Mouse (Mus musculus): ENCODE data around the gene Ppm1e. TPM values are rescaled to one million over a fixed set of nuclear protein-coding genes. Genes with fewer than 3 reads are reported as not detected.

Gene Ppm1e
- total RNA-seq, 2 experiments from 2014 or later, result 189 to 194 TPM

- DNase-seq (ENCODE audit: low spot score in 2 of 2), result no peak
- intact Hi-C loops (cut with DNase I), result no loop called here
These were observed 131.8 kb downstream of the Ppm1e start for GRCm38 (mm10) chr11:87227056-87227455.

DNA sequence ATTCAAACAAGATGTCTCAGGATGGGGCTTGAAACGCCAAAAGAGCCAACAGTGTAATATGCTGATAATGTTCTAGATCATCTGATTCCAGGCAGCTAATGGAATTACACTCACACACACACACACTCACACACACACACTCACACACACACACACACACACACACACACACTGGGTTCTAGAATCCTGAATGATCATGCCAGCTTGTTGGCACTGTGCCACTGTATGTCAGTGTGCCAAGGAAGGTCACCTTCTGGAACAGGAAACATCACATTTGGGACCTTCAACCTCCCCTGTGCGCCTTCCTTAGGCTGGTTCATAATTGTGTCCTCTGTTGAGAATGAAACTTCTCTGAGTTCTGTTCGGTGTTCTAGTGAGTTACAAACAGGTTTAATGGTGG is 136.1 kb downstream of the Ppm1e start:
- no peak for DNase-seq (ENCODE audit: low spot score in 2 of 2)
- intact Hi-C loops (cut with DNase I), result no loop called here

DNA sequence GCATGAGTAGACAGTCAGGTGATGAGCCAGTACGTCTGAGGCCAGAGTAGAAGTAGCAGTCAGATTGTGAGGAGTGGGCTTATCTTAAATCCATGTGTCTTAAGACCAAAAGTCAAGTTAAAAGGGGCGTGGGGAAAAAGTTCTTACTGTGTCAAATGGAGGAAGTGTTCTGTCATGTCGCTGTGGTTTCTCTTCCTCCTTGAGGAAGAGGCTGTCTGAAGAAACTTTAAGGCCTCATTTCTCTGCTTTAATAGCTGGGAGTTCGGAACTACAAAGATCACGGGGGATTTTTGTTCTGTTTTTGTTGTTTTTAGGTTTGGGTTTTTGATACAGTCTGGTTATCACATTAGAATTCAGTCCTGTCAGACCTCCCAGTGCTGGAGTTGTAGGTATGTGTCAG is 146.5 kb downstream of the Ppm1e start:
- no peak for DNase-seq (ENCODE audit: low spot score in 2 of 2)
- intact Hi-C loops (cut with DNase I), result loop anchor here (5.0 kb wide), 1 partner anchor 200 kb away; no protein-coding TSS in a partner anchor

Other genes starting within 250 kb of the Ppm1e start
- gene Ska2, start 249.8 kb downstream of the Ppm1e start, total RNA-seq (2021), result 10 to 100 TPM; 12.0 to 14.2 TPM
- gene Trim37, start 231.9 kb downstream of the Ppm1e start, total RNA-seq (2021), result 100 to 1,000 TPM; 198 to 209 TPM
- 1 to 10 TPM; 4.7 to 5.5 TPM for gene Rad51c, start 45.9 kb upstream of the Ppm1e start, total RNA-seq (2021)
- under 1 TPM; 0.19 to 0.92 TPM for gene Tex14, start 46.0 kb upstream of the Ppm1e start, total RNA-seq (2021)
- gene Gm11492, start 207.6 kb upstream of the Ppm1e start, total RNA-seq (2021), result under 1 TPM in 1 of 2 experiments, not detected in 1; 0.17 TPM
- 100 to 1,000 TPM in 1 of 2 experiments, 10 to 100 TPM in 1; 95.3 to 109 TPM for gene Sept4, start 209.9 kb upstream of the Ppm1e start, total RNA-seq (2021)
- gene Mtmr4, start 233.1 kb upstream of the Ppm1e start, total RNA-seq (2021), result 10 to 100 TPM; 83.5 to 86.6 TPM

Data from left cerebral cortex, postnatal 14 days (tissue).